Mouse (Mus musculus): Measurements from ENCODE around the gene Ntsr2.
"Not testable (repeated sequence)": the region's sequence is repeated elsewhere in the genome, so short reads cannot be mapped to it uniquely, and the experiment has no call there.

Gene Ntsr2

DNA sequence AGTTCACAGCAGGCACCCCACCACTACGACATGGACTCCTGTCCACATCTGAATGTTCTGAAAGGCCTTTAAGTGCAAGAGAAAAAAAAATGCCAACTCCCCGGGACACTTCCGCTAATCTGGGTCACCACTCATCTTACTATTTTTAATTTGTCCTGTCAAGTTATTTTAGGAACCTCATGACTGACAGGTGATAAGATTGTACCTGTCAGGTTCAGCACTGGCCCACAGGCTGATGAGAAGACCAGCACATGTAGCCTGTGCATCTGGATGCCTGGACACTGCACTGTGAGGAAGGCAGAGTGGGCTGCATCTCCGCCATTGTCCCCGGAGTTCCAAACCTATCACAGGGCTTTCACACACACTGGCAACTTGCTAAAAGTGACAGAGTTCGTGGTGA, 3.4 kb upstream of the Ntsr2 start:
- no peak for DNase-seq

DNA sequence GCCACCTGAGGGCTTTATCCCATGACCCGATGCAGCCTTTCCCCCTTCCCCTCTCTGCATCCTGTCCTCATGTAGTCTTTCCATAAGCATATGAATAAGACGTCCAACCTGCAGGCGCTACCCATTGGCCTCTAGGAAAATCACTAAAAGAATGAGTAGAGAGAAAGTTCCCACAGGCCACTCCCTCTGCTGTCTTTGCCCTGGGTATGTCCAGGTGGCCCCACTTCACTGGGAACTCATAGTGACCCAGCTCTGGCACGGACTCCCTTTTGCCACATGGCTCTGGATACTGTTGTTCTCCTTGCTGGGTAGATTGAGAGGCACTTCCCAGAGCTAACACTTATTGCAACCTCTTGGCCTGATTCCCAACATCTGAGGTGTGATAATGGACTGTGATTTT, 2.4 kb downstream of the Ntsr2 start:
- DNase-seq, result no peak

DNA sequence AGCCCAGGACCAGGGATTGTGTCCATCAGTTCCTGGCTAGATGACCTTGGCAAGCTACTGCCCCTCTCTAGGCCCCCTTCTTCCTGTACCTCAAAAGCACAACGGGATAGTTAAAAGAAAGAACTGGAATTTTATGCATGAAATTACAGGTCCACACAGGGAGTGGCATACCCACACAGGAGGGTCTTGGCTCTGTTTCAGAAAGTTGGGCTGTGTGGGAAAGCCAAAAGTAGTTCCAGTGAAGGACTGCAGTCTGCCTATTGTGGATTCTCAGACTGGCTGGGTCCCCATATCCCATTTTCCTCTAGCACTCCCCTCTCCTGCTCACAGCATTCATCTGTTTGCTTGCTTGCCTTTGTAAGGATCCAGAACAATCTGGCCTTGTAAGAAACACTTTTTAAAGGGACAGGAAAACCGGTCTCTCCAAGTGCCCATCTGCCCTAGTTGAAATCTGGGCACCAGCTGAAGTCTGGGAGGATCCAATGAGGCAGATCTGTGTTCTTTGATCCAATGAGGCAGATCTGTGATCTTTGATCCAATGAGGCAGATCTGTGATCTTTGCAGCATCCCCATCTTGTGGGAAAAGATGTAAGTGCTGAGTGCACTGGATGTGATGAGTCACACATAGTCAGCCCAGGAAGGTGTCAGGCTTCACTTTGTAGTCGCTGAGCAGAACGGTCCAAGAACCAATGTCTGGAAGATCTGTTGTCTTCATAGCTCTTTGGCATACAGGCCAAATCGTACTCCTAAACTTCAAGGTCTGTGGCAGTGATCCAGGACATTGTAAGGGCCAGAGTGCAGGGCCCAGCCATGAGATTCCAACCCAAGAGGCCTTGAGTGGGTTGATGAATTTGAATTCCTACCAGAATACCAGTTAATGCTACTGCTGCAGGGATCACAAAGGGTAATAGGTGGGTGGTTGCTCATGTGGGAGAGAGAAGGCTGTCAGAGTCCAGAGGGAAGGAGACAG, 4.0 kb downstream of the Ntsr2 start:
- DNase-seq, result no peak

DNA sequence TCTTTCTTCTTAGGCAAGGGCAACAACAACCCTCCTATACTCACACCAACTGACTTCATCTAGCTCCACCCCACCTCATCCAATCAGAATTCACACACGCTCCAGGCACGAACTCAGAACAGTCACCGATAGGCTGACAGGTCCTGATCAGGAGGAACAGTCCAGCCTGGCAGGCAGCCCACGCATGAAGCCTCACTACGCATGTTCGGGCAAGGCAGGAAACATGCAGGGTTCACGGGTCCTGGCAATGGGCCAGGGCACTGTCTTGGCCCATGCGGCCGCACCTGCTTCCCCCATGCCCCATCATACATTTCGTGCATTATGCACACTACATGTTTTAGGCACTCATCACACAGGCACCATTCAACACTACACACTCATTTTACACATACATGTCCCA, 8.3 kb downstream of the Ntsr2 start:
- DNase-seq, result no peak

DNA sequence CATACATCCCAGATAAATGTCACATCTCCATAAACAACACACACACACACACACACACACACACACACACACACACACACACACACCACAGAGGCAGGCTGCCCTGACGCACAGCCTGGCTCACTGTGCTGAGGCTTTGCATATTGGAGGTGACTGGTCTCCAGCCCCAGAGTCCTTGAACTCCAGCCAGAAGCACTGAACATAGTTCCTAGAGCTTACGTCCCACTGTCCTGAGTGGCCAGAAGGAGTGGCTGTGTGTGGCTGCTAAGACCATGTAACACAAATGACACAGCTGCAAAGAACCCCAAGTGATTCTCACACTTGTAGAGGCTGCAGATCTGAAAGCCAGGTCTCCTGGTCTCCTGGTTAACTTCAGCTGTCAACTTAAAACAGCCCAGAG, 8.8 kb downstream of the Ntsr2 start:
- DNase-seq, result no peak

DNA sequence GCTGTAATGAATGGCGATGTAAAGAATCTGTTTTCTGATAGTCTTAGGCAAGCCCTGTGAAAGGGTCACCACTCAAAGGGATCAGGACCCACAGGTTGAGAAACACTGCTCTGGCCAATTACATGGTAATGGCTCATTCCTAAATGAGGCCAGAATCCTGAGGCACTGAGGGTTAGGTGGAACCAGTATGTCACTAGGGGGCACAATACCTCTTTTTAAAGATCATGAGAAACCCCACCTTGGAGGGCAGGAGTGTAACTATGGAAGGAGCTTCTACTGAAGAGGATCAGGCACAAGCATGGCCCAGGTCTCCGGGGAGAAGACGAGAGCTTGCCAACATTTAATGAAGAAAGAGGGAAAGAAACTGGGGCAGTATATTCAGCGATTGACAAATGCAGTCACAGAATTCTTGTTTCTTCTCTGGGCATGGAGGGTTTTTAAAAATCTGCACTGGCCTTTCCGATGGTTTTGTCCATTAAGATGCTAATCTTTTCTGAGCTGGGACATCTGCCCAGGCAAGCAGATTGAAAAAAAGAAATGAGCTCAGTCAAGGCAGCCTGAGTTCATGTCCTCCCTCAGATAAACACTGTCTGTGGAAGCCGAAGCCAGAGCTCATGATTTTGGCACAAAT, 9.9 kb downstream of the Ntsr2 start:
- DNase-seq, result no peak

DNA sequence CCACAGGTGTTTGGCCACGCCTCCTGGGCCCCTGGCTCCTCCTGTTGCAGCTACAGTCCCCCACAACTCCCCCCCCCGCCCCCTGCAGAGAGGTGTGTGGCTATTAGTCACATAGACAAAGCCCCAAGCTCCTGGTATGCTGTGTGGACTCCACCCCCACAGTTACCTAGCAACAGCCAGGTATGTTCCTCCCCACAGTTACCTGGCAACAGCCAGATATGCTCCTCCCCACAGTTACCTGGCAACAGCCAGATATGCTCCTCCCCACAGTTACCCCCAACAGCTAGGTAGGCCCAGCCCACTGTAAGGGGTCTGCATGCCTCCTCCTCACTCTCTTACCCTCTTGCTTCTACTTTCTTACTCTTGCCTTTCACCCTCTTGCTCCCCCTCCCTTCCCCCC, 11.8 kb downstream of the Ntsr2 start:
- DNase-seq, result peak; percentile 31

DNA sequence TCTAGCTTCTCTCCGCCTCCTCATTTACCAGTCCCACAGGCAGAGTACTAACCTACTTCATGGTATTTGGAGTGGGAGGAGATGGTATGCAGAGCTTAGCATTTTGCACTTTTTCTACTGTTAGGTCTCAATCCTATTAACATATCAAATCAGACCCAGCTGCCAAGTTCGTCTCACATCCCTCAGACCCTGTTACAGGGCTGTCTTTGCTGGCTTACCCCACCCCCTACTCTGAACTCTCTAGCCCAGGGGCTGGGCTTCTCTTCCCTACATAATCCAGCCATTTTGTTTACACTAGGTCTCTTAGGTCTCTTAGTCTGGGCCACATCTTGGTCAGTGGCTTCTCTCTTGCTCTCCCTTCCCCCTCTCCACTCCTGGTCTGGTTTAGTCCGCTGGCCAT, 16.0 kb downstream of the Ntsr2 start:
- DNase-seq, result no peak

DNA sequence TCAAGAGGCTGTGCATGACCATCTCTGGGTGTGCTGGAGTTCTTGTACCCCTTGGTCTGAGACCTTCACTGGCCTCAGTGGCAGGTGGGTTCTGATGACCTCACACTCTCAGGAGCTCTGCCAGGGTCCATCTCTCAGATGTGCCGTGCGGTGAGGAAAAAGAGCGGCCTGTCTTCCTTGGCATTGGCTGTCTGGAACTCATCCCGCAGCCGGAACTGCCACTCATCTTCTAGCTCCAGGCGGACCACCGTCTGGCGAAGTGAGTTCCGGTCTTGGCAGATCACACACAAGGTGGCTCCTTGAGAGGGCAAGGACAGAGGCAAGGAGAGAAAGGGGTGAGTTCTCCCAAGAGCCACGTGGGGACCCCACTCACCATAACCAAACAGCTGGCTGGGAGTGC, 19.1 kb downstream of the Ntsr2 start:
- no peak for DNase-seq

DNA sequence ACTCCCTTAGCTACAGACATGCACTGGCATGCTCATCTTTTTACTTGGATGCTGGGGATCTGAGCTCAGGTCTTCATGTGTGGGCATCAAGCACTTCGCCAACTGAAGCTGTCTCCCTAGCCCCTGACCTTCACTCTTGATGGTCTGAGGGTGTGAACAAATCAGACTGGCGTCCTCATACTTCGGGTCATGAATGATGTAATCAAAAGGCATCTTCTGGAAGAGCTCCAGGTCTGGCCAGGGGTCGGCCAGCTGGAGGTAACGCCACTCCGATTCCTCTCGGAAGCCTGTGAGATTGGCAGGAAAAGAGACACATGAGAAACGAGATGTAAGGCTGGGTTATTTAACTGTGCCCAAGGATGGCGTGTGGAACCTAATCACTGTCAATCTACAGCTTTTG, 37.4 kb downstream of the Ntsr2 start:
- DNase-seq, result no peak

DNA sequence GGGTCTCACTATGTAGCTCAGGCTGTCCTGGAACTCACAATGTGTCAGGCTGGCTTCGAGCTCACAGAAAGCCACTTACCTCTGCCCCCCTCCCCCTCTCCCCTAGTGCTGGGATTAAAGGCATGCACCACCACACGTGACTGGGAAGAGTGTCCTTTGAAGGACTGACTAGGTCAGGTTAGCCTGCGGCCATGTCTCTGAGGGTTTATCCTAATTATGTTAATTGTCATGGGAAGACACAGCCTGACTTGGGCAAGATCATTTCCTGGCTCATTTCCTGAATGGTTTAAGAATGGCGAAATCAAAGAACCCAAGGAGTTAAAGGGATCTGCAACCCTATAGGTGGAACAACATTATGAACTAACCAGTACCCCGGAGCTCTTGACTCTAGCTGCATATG, 41.6 kb downstream of the Ntsr2 start:
- no peak for DNase-seq

DNA sequence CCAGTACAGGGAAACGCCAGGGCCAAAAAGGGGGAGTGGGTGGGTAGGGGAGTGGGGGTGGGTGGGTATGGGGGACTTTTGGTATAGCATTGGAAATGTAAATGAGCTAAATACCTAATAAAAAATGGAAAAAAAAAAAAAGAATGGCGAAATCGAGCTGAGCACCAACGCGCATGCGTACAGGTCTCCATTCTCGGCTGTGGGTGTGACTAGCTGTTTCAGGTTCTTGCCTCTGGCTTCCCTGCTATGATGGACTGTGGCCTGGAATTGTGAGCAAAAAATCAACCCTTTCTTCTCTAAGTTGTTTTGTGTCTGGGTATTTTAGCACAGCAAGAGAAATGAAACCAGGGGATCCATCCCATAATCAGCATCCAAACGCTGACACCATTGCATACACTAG, 42.1 kb downstream of the Ntsr2 start:
- DNase-seq, result not testable (repeated sequence)

DNA sequence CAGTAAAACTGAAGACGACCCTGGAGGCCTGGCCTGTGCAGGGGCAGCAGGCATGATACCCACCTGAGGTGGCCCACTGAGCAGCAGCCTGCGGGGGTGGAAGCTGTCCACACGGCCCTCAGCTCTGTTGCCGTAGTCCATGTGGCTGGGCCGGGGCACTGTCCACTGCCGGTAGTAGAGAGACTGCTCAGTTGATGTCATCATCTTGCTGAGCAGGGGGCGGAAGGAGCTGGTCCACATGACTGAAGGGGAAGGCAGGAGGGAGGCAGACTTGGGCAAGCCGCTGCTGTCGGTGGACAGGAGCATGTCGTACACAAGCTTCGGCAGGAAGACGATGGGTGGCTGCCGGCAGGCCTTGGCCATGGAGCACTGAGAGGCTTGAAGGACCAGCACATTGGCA, 43.0 kb downstream of the Ntsr2 start:
- no peak for DNase-seq

DNA sequence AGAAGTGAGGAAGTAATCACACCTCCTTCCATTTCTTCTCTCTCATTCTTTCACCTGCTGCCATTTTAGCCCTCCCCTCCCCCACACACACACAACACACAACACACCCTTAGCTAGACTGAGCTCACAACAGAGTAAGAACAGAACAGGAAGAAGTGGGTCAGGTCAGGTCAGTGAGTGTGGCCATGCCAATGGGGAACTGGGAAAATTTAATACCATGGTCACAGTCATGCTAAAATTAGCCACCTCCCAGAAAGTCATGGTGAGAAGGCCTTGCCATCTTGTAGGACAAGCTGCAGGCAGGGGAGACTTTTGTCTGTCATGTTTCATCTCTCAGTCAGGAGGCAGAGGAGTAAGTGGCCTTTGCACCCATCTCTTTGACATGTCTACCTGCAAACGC, 45.5 kb downstream of the Ntsr2 start:
- DNase-seq, result no peak
